Mouse (Mus musculus) frontal cortex, postnatal 14 days (tissue): Measurements from ENCODE around the gene Serp1.
A peak's percentile ranks its signal among the peaks of the same experiment; 100 is the strongest.

Experiments used
- DNase-seq, 2 experiments: peaks; one replicate each; pipeline ENCODE4 v3.0.0; 2022; ENCODE audit warnings: low spot score in 2 of 2

Gene Serp1

DNA sequence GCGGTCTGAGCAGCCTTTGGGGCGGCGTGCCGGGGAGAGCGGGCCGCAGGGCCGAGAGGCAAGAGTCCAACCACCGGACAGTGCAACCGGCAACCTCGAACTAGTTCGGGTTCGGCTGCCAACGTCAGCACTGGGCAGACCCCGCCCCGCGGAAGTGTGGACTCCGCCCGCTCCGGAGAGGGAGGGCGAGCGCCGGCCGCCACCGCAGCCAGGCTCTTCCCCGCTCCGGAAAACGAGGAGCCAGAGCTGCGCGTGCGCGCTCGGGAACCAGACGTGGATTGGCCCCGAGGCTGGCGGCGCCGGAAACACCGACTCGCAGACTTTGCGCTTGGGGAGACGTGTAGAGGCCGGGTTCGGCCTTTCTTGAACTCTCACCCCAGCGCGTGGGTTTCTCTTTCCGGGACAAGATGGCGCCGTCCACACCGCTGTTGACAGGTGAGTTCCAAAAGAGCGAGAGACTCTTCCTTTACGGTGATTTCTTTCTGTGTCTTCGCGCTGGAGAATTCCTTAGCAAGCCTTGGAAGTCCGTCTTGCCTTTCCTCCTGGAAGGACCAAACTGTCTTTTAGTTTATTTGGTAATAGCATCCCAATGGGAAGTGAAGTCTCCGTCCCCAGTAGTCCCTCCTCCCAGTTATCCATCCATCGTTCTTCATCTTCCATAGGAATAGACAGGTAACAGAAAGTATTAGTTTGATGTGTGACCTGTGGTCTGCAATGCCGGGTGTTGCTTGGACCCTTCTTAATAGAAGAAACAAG, at the start of gene Serp1, which contains the start of gene Eif2a:
TSS of gene Serp1 (minus strand) at position 241 of the 756 bp plus-strand sequence.
TSS of gene Eif2a (plus strand) at position 170 of the 756 bp plus-strand sequence.
- peak; percentile 97 to 98 for DNase-seq

DNA sequence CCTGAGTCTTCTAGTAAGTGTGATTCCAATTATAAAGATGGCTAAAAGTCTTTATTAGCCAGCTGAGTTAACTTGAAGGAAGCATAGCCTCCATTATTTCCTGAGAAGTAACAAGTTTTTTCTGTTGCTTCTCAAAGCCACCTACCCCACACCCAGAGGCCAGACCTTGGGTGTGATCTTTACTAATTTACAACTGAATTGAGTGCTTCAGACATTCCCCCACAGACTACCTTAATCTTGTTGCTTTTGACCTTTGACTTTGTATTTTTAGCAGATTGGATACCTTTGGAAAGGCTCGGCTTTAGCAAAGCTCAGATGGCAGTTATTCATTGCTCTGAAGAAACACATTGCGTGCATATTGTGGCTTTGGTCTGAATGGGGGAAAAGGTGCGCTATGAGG, 45.1 kb upstream of the Serp1 start:
- no peak for DNase-seq

DNA sequence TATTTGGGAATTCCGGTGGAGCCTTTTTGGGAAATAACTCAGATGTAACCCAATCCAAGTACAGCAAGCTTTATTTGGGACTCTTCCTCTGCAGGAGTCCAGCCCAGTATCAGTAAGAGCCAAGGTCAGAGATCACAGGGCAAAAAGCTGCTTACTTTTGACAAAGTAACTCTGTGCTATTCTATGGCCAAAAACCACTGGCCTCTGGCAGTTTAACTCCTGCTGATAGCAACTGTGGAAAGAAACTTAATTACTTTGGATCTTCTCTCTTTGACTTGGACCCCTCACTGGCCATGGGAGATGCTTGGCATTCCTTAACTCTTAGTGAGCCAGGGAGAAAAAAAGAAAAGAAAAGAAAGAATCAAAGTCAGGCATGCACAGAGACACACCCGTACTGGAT, 35.7 kb upstream of the Serp1 start:
- DNase-seq = no peak

GRCm38 (mm10) chr3:58559887-58560286, 34.2 kb upstream of the Serp1 start:
- no peak for DNase-seq

DNA sequence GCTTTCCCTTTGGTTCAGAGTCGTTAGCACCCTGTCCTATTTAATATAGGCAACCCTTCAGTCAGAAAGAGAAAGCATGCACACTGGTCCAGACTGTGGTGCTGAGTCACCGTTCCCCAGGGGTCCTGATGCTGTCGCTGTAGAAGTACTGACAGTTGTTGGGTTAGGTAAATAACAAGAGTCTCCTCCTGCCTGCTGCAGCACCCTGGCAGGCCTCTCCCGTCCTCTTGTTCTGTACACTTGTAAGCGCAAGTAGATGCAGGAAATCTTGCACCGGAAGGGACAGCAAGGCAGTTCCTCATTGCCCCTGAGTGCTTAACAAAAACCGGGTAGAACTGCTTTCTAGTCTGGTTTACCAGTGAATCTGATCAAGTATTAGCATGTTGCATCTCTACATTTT, 31.0 kb upstream of the Serp1 start:
- no peak for DNase-seq

DNA sequence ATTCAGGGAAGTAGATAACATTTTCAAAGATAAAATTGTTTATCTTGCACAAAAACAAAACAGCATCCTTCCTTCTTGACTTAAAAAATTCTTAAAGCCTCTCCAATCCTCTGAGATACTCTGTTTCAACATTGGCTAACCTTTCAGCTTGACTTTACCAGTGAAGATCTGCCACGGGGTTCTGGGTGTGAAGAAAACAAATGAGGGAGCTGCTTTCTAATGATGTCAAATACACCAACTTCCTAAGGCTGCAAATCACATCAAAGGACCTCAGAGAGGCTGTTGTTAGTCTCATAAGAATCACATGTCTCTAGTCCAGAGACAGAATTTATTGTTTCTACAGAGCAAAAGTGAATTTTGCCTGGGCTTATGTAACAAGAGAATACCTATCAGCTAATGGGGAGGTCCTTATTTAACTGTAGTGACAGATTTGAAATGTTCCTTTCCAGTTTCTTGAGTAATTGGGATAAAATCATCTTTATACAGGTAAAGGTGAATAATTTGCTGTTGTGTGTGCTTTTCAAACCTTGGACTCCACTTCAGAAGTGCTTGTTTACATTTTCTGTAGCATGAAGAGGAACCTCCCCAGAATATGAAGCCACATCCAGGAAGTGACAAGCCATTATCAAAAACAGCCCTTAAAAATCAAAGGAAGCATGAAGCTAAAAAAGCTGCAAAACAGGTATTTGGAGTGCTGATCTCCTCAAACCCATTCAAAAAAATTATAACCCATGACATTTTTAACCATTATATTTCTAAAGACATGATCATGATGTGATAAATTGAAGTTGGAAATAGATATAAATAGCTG, 26.5 kb upstream of the Serp1 start:
- no peak for DNase-seq

GRCm38 (mm10) chr3:58536573-58536972, 10.9 kb upstream of the Serp1 start:
- no peak for DNase-seq

GRCm38 (mm10) chr3:58526408-58526737, 681 bp upstream of the Serp1 start:
- DNase-seq = no peak

DNA sequence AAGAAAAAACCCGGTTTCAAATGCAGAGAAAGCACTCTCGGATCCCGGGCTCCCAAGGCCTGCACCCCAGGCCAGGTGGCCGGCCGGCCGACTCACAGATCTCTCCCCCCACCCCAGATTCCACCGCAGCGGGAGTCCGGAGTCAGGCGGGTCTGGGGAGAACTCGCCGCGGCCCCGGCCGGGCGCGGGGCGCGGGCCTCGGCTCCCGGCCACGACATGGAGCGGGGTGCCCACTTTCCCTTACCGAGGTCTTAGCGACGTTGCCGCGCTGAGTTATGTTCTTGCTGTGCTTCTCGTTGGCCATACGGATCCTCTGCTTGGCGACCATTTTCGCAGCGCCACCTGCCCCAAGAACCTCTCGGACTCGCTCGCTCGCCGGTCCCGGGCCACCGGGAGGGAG, 526 bp downstream of the Serp1 start:
- DNase-seq = no peak

DNA sequence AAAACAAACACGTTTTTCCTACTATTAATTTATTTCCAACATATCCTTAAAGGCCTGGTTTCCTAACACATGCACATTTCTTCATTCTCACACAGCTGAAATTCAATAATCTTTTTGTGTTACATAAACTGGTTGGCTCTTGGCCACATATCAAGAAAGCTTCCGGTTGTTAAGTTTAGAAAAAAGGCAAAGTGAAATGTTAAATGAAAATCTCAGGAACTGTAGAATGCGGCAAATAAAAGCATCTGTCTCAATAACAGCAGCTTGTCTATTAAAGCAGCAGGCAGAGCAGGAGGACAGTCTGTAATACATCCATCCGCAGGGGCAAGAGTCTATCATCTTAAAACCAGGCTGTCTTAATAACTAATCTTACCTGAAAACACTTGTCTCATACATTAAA, 1.4 kb downstream of the Serp1 start:
- DNase-seq = no peak

- DNase-seq = no peak
These were observed 2.3 kb downstream of the Serp1 start for GRCm38 (mm10) chr3:58523386-58523785.

DNA sequence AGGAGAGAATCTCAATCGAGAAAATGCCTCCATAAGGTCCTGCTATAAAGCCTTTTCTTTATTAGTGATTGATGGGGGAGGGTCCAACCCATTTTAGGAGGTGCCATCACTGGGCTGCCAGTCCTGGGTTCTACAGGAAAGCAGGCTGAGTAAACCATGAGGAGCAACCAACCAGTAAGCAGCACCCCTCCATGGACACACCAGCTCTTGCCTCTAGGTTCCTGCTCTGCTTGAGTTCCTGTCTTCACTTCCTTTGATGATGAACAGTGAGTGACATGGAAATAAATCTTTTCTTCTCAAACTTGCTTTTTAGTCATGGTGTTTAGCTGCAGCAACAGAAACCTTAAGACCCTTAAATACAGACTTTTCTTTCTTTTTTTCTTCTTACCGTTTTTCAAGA, 4.3 kb downstream of the Serp1 start:
- DNase-seq = no peak

DNA sequence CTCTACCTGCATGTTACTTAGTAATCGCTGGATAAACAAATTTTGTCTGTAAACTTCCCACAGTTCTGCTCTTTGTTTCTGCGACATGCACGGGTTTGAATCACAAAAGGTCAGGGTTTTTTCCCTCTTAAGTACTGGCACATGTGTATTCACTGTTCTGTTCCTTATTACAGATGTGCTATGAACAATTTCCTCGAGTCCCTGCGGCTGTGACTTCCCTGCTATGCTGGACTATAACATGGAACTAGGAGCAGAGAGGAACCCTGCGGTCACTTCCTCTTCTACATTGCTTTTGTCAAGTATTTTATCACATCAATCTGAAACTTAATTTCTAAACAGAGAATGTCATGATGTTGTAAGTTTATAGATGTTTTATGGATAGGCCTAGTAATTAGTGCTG, 5.4 kb downstream of the Serp1 start:
- DNase-seq = no peak

- no peak for DNase-seq
These were observed 6.2 kb downstream of the Serp1 start for GRCm38 (mm10) chr3:58519536-58519935.

- DNase-seq = no peak
These were observed 6.7 kb downstream of the Serp1 start for GRCm38 (mm10) chr3:58518962-58519361.

DNA sequence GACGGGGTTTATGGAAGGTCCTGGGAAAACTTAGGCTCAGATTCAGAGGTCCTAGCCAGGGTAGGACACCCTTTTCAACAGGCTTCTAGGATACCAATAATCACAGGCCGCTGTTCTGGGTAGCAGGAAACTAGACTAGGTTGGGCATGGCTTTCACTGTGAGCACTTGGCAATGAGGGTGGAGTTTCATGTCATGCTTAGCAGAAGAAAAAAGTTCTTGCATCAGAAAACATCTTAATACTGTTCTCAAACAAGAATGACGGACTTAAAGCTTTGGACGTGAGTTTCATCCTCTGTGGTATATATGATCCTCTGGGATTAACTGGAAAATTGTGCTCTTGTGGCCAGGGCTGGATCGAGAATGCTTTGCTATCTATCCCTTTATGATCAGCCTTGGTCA, 7.9 kb downstream of the Serp1 start:
- no peak for DNase-seq

DNA sequence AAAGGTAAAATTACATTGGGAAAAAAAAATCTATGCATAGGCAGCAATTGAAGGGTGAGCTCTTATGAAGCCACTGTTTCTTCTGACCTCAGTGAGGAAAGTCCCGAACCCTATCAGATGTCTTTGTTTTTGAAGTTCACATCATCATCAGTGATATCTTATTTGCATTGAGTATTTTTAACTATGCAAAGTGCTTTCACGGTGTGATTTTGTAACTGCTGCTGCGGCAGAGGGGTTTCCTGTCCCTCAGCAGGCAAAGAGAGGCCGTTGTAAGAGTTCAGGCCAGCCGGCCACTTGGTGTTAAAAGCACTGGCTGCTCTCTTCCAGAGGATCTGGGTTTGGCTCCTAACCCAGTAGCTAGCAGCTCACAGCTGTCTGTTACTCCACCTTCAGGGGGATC, 8.4 kb downstream of the Serp1 start:
- no peak for DNase-seq

DNA sequence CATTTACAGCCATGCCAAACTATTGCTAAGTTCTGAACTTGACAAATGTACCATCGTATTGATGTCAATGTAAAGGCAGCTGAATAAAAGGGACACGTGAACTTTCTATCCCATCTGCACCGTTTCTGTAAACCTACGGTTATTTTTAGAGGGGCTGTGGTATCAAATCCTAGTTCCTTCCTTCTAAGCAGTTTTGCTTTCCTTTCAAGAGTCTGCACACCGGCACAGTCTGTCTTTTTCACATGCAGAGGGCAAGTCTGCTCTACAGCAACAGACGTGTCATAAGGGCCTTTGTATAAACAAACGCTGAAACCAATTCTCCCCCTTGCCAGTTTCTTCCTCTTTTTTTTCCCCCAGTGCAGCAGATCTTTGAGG, 9.1 kb downstream of the Serp1 start:
- no peak for DNase-seq

- DNase-seq = no peak
These were observed 9.6 kb downstream of the Serp1 start for GRCm38 (mm10) chr3:58515947-58516601.

DNA sequence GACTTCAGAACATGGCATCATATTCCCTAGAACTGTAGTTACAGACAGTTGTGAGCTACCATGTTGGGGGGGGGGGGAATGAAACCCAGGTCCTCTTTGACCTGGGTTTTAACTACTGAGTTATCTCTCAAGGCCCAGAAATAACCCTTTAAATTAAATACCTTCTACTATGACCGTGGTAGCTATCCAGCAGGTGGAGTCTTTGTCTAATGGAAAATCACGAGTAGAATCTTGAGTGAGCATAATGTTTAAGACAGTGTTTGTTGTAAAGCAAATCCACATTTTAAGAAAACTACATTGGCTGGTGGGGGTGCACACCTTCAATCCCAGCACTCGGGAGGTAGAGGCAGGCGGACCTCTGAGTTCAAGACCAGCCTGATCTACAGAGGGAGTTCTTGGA, 12.2 kb downstream of the Serp1 start:
- DNase-seq = no peak

GRCm38 (mm10) chr3:58512740-58513139, 13.0 kb downstream of the Serp1 start:
- DNase-seq = no peak

DNA sequence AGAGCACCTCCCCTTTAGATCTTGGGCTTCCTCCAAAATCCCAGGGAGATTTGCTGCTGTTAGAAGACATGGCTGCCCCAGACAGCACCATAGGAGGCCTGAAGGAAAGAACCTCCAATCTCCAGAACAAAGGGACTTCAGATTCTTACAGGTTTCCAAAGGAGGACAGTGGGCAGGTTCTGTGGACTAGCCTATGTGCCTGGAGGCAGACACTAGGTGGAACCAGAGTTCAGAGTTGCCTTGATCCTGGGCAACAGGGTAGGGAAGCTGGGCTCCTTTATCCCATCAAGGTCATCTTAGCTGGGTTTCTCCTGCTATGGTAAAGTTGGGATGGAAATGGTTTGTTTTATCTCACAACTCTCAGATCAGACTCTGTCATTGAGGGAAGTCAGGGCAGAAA, 14.1 kb downstream of the Serp1 start:
- no peak for DNase-seq
